Mouse (Mus musculus) thymus, adult 2 months (tissue): ENCODE results near the gene Reep6. TPM values are rescaled to one million over a fixed set of nuclear protein-coding genes. Genes with fewer than 3 reads are reported as not detected.
A peak's percentile ranks its signal among the peaks of the same experiment; 100 is the strongest.

Experiments
- DNase-seq: peaks from one replicate; pipeline ENCODE4 v3.0.0; 2021
- H3K27ac ChIP-seq: fragments of 200-500 bp; 2 replicates; pipeline ENCODE4 v1.5.1; 2012; ENCODE audit warnings: low read length, control low read depth; ENCODE audit not compliant: control insufficient read depth, insufficient read depth
- H3K27me3 ChIP-seq: fragments of 200-500 bp; 2 replicates; pipeline ENCODE4 v1.6.1; 2012; ENCODE audit warnings: mild to moderate bottlenecking, low read length, moderate library complexity, mixed read lengths; ENCODE audit not compliant: control insufficient read depth, insufficient read depth
- H3K36me3 ChIP-seq: fragments of 200-500 bp; 2 replicates; pipeline ENCODE4 v1.6.1; 2012; ENCODE audit warnings: mild to moderate bottlenecking, low read length, moderate library complexity; ENCODE audit not compliant: control insufficient read depth, insufficient read depth
- H3K4me1 ChIP-seq: fragments of 200-500 bp; replicated peaks from 2 replicates; pipeline ENCODE4 v1.6.1; 2012; ENCODE audit warnings: low read length; ENCODE audit not compliant: control insufficient read depth, insufficient read depth
- H3K4me3 ChIP-seq: fragments of 200-500 bp; 2 replicates; pipeline ENCODE4 v1.5.1; 2012; ENCODE audit warnings: mild to moderate bottlenecking, low read length, control low read depth, moderate library complexity; ENCODE audit not compliant: control insufficient read depth, insufficient read depth
- CTCF ChIP-seq: fragments of 200-500 bp; IDR thresholded peaks from 2 replicates; pipeline ENCODE4 v1.5.1; 2012; ENCODE audit warnings: mild to moderate bottlenecking, control low read depth, low read length, moderate library complexity, borderline replicate concordance; ENCODE audit not compliant: control insufficient read depth, poor library complexity, insufficient read depth; ENCODE audit errors: extremely low read depth
- POLR2A ChIP-seq: fragments of 200-500 bp; IDR thresholded peaks from 2 replicates; pipeline ENCODE4 v1.6.1; 2012; ENCODE audit warnings: mild to moderate bottlenecking, low read length, control low read depth, moderate library complexity; ENCODE audit not compliant: control insufficient read depth, poor library complexity, insufficient read depth; ENCODE audit errors: extremely low read depth
- WGBS: fragments of 180-500 bp; shearing (Covaris S2); methylation state at CpG from one replicate; pipeline ENCODE4 v1.1.7; 2018; 5-methylcytosine and 5-hydroxymethylcytosine counted together
- polyA plus RNA-seq: library from polyadenylated mRNA; depleted of rRNA; stranded (reverse); fragments of >200 nt; gene quantifications from 2 replicates; pipeline ENCODE4 v1.2.3, GENCODE M21; 2012

Reep6 gene
- polyA plus RNA-seq, 1 experiment = 2.0 TPM

DNA sequence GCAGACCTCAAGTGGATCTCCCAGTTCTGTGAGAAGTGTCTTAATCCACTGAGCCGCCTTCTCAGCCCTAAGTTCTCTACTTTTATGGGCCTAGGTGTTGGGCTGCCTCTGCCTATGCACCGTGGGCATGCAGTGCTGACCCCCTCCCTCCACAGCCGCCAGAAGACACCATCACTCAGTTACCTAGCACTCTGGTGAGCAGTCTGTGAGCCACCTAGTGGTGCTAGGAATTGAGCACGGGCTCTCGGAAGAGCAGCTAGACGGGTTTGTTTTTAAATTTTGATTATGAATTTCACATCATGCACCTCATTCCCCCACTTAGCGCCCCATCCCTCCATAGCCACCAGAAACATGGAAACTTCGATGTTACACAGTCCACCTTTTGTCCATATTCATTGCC lies 41.1 kb upstream of the Reep6 start:
- DNase-seq = no peak
- Histone ChIP-seq H3K27me3 (no peaks in the 10 kb centered on the region), H3K4me3 (no peak overlapping the region), H3K27ac (no peak overlapping the region), H3K4me1 (peaks cover 12% of the 10 kb centered on the region), H3K36me3 (peaks cover 37% of the 10 kb centered on the region)
- no peak for TF ChIP-seq CTCF
- TF ChIP-seq POLR2A = no peak
- WGBS = 81% methylated on average over 8 of the region's 8 CpGs

DNA sequence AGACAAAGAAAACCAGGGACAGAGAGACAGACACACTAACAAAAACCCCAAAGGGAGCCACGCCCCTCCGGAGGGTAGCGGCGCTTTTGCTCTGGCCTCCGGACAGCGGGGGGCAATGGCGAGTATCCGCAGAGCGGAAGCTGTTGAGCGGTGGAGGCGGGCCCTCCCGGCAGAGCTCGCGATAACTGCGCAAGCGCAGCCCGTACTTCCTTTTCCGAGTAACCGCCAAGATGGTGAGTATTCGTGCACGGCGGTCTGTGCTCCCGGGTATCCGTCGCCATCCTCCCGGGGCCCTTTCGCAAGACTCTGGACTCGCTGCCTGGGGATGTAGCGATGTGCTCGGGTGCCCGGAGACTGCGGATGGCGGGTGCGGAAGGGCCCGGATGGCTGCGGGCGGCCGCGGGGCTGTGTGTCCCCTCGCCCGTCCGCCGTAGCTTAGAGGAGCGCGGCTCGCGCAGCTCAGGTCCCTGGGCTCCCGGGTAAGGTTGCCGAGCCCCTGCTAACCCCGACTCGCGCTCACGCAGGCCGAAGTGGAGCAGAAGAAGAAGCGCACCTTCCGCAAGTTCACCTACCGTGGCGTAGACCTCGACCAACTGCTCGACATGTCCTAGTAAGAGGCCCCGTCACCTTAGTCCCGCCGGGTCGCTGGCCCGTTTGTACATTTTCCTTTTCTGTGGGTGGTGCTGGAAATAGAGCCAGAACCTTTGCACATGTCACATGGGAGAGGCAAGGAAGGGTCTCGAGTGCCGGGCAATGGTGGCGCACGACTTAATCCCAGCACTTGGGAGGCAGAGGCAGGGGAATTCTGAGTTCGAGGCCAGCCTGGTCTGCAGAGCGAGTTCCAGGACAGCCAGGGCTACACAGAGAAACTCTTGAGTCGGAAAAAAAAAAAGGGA lies 37.3 kb upstream of the Reep6 start, which contains the start of gene Rps15:
Gene Rps15 (plus strand): TSS at position 203 of the 896 bp plus-strand sequence.
- peak; percentile 92 for DNase-seq
- Histone ChIP-seq H3K4me1 (peaks cover 17% of the 10 kb centered on the region), H3K27ac (no peak within 1 kb of the TSS), H3K36me3 (peaks cover 22% of the 10 kb centered on the region), H3K4me3 (peak within 1 kb of the TSS; percentile 70), H3K27me3 (no peaks in the 10 kb centered on the region)
- WGBS = under 1% methylated on average over 72 of the region's 72 CpGs
- TF ChIP-seq POLR2A (peak; percentile 92), CTCF (peak; percentile 64; the same call in 1 of the 2 replicates)

DNA sequence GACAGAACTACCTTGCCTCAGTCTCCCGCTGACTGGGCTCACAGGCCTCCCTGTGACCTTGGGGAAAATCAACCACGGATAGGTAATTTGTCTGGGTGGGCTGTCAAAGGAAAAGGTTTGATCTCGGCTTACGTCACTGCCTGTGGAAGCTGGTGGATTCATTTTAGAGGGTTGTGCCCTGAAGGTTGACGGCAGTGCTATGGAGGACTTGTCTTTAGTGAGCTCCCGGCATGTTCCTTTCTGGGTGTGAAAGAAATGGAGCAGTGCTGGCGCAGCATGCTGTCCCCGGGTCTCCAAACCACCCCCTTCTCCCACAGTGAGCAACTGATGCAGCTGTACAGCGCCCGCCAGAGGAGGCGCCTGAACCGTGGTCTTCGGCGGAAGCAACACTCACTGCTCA lies 36.4 kb upstream of the Reep6 start:
- no peak for DNase-seq
- peaks cover 17% of the 10 kb centered on the region for H3K4me1 ChIP-seq
- H3K27me3 ChIP-seq = no peaks in the 10 kb centered on the region
- no peak for TF ChIP-seq CTCF
- no peak for TF ChIP-seq POLR2A
- WGBS = 18% methylated on average over 14 of the region's 14 CpGs
- peaks cover 17% of the 10 kb centered on the region for H3K36me3 ChIP-seq
- peak overlapping the region; percentile 70 for H3K4me3 ChIP-seq
- no peak overlapping the region for H3K27ac ChIP-seq

GRCm38 (mm10) chr10:80294311-80294710 lies 35.4 kb upstream of the Reep6 start:
- H3K36me3 ChIP-seq = peaks cover 14% of the 10 kb centered on the region
- H3K4me3 ChIP-seq = no peak overlapping the region
- WGBS = 96% methylated on average over 4 of the region's 4 CpGs
- no peak for TF ChIP-seq CTCF
- H3K27me3 ChIP-seq = peaks cover 4% of the 10 kb centered on the region; the same call in 1 of the 2 replicates
- no peak overlapping the region for H3K27ac ChIP-seq
- H3K4me1 ChIP-seq = peaks cover 17% of the 10 kb centered on the region
- no peak for DNase-seq

- 79% methylated on average over 7 of the region's 7 CpGs for WGBS
- peaks cover 17% of the 10 kb centered on the region for H3K4me1 ChIP-seq
- TF ChIP-seq CTCF = no peak
- no peak for TF ChIP-seq POLR2A
- no peak overlapping the region for H3K4me3 ChIP-seq
- peaks cover 8% of the 10 kb centered on the region; the same call in 1 of the 2 replicates for H3K27me3 ChIP-seq
- DNase-seq = no peak
- no peak overlapping the region for H3K27ac ChIP-seq
- peaks cover 14% of the 10 kb centered on the region for H3K36me3 ChIP-seq
Measured at GRCm38 (mm10) chr10:80294788-80295303, 34.9 kb upstream of the Reep6 start.

GRCm38 (mm10) chr10:80295618-80296425 lies 33.9 kb upstream of the Reep6 start, which contains the start of gene Apc2:
TSS of gene Apc2 (plus strand) at chr10:80295977.
- no peak within 1 kb of the TSS for H3K27ac ChIP-seq
- peaks cover 10% of the 10 kb centered on the region; the same call in 1 of the 2 replicates for H3K27me3 ChIP-seq
- peaks cover 14% of the 10 kb centered on the region for H3K36me3 ChIP-seq
- WGBS = 9% methylated on average over 26 of the region's 26 CpGs
- DNase-seq = peak; percentile 70
- H3K4me1 ChIP-seq = peaks cover 17% of the 10 kb centered on the region
- TF ChIP-seq POLR2A (no peak; the same call in 1 of the 2 replicates), CTCF (peak; percentile 69; the same call in 1 of the 2 replicates)
- peak within 1 kb of the TSS; percentile 35 for H3K4me3 ChIP-seq
